Mouse (Mus musculus): ENCODE data around the gene St6galnac6. TPM values are rescaled to one million over a fixed set of nuclear protein-coding genes. Genes with fewer than 3 reads are reported as not detected.

The St6galnac6 gene
- polyA plus RNA-seq (2012) = 0.52 and 0.89 TPM in 2 replicates

GRCm38 (mm10) chr2:32599409-32599808, at the start of gene St6galnac6:
St6galnac6 (plus strand) TSS chr2:32599709.
- Histone ChIP-seq H3K27me3 (ENCODE audit: control insufficient read depth) (no peaks in the 10 kb centered on the region), H3K4me1 (ENCODE audit: control insufficient read depth) (peaks cover 23% of the 10 kb centered on the region), H3K36me3 (ENCODE audit: control insufficient read depth) (peaks cover 12% of the 10 kb centered on the region), H3K9me3 (ENCODE audit: control insufficient read depth, low read length) (no peaks in the 10 kb centered on the region), H3K4me3 (replicated peaks) (no peak within 1 kb of the TSS)
- TF ChIP-seq TAL1 (IDR thresholded peaks at IDR 0.05; ENCODE audit: low read length) (no peak), GATA1 (IDR thresholded peaks at IDR 0.05; ENCODE audit: low read length) (no peak)

GRCm38 (mm10) chr2:32549764-32550163, 49.7 kb upstream of the St6galnac6 start:
- Histone ChIP-seq H3K36me3 (ENCODE audit: control insufficient read depth) (no peaks in the 10 kb centered on the region), H3K4me3 (replicated peaks) (no peak overlapping the region), H3K27me3 (ENCODE audit: control insufficient read depth) (no peaks in the 10 kb centered on the region), H3K9me3 (ENCODE audit: control insufficient read depth, low read length) (no peaks in the 10 kb centered on the region), H3K4me1 (ENCODE audit: control insufficient read depth) (peaks cover 2% of the 10 kb centered on the region; the same call in 1 of the 2 replicates)
- TF ChIP-seq GATA1 (IDR thresholded peaks at IDR 0.05; ENCODE audit: low read length) = no peak
- TF ChIP-seq TAL1 (IDR thresholded peaks at IDR 0.05; ENCODE audit: low read length) = no peak

GRCm38 (mm10) chr2:32551236-32551635, 48.3 kb upstream of the St6galnac6 start:
- no peaks in the 10 kb centered on the region for H3K36me3 ChIP-seq (ENCODE audit: control insufficient read depth)
- no peak overlapping the region for H3K4me3 ChIP-seq (replicated peaks)
- peaks cover 2% of the 10 kb centered on the region; the same call in 1 of the 2 replicates for H3K4me1 ChIP-seq (ENCODE audit: control insufficient read depth)
- no peak for TF ChIP-seq TAL1 (IDR thresholded peaks at IDR 0.05; ENCODE audit: low read length)
- no peak for TF ChIP-seq GATA1 (IDR thresholded peaks at IDR 0.05; ENCODE audit: low read length)
- no peaks in the 10 kb centered on the region for H3K9me3 ChIP-seq (ENCODE audit: control insufficient read depth, low read length)
- H3K27me3 ChIP-seq (ENCODE audit: control insufficient read depth) = no peaks in the 10 kb centered on the region

GRCm38 (mm10) chr2:32553592-32554148, 45.8 kb upstream of the St6galnac6 start:
- TF ChIP-seq TAL1 (IDR thresholded peaks at IDR 0.05; ENCODE audit: low read length) (no peak), GATA1 (IDR thresholded peaks at IDR 0.05; ENCODE audit: low read length) (no peak)
- no peak overlapping the region for H3K4me3 ChIP-seq (replicated peaks)
- peaks cover 2% of the 10 kb centered on the region; the same call in 1 of the 2 replicates for H3K4me1 ChIP-seq (ENCODE audit: control insufficient read depth)
- H3K36me3 ChIP-seq (ENCODE audit: control insufficient read depth) = no peaks in the 10 kb centered on the region
- no peaks in the 10 kb centered on the region for H3K27me3 ChIP-seq (ENCODE audit: control insufficient read depth)
- no peaks in the 10 kb centered on the region for H3K9me3 ChIP-seq (ENCODE audit: control insufficient read depth, low read length)

GRCm38 (mm10) chr2:32555484-32555883, 44.0 kb upstream of the St6galnac6 start:
- Histone ChIP-seq H3K27me3 (ENCODE audit: control insufficient read depth) (no peaks in the 10 kb centered on the region), H3K36me3 (ENCODE audit: control insufficient read depth) (no peaks in the 10 kb centered on the region), H3K4me3 (replicated peaks) (no peak overlapping the region), H3K9me3 (ENCODE audit: control insufficient read depth, low read length) (no peaks in the 10 kb centered on the region), H3K4me1 (ENCODE audit: control insufficient read depth) (peaks cover 11% of the 10 kb centered on the region)
- TF ChIP-seq TAL1 (IDR thresholded peaks at IDR 0.05; ENCODE audit: low read length) (no peak), GATA1 (IDR thresholded peaks at IDR 0.05; ENCODE audit: low read length) (no peak)

- no peaks in the 10 kb centered on the region for H3K27me3 ChIP-seq (ENCODE audit: control insufficient read depth)
- no peaks in the 10 kb centered on the region for H3K36me3 ChIP-seq (ENCODE audit: control insufficient read depth)
- no peaks in the 10 kb centered on the region for H3K9me3 ChIP-seq (ENCODE audit: control insufficient read depth, low read length)
- TF ChIP-seq TAL1 (IDR thresholded peaks at IDR 0.05; ENCODE audit: low read length) = no peak
- no peak for TF ChIP-seq GATA1 (IDR thresholded peaks at IDR 0.05; ENCODE audit: low read length)
- no peak overlapping the region for H3K4me3 ChIP-seq (replicated peaks)
- H3K4me1 ChIP-seq (ENCODE audit: control insufficient read depth) = peaks cover 13% of the 10 kb centered on the region
Observed at GRCm38 (mm10) chr2:32556019-32556418, 43.5 kb upstream of the St6galnac6 start.

GRCm38 (mm10) chr2:32559570-32559969, 39.9 kb upstream of the St6galnac6 start:
- Histone ChIP-seq H3K36me3 (ENCODE audit: control insufficient read depth) (no peaks in the 10 kb centered on the region), H3K27me3 (ENCODE audit: control insufficient read depth) (no peaks in the 10 kb centered on the region), H3K4me1 (ENCODE audit: control insufficient read depth) (peaks cover 11% of the 10 kb centered on the region), H3K4me3 (replicated peaks) (no peak overlapping the region), H3K9me3 (ENCODE audit: control insufficient read depth, low read length) (no peaks in the 10 kb centered on the region)
- TF ChIP-seq TAL1 (IDR thresholded peaks at IDR 0.05; ENCODE audit: low read length) (no peak), GATA1 (IDR thresholded peaks at IDR 0.05; ENCODE audit: low read length) (no peak)

GRCm38 (mm10) chr2:32566536-32567063, 32.9 kb upstream of the St6galnac6 start:
- TF ChIP-seq GATA1 (IDR thresholded peaks at IDR 0.05; ENCODE audit: low read length) = no peak
- no peak for TF ChIP-seq TAL1 (IDR thresholded peaks at IDR 0.05; ENCODE audit: low read length)
- Histone ChIP-seq H3K36me3 (ENCODE audit: control insufficient read depth) (peaks cover 8% of the 10 kb centered on the region; the same call in 1 of the 2 replicates), H3K9me3 (ENCODE audit: control insufficient read depth, low read length) (no peaks in the 10 kb centered on the region), H3K27me3 (ENCODE audit: control insufficient read depth) (no peaks in the 10 kb centered on the region), H3K4me3 (replicated peaks) (no peak overlapping the region), H3K4me1 (ENCODE audit: control insufficient read depth) (peaks cover 9% of the 10 kb centered on the region)

- H3K4me3 ChIP-seq (replicated peaks) = no peak overlapping the region
- H3K4me1 ChIP-seq (ENCODE audit: control insufficient read depth) = peaks cover 20% of the 10 kb centered on the region
- H3K36me3 ChIP-seq (ENCODE audit: control insufficient read depth) = peaks cover 20% of the 10 kb centered on the region
- H3K27me3 ChIP-seq (ENCODE audit: control insufficient read depth) = no peaks in the 10 kb centered on the region
- H3K9me3 ChIP-seq (ENCODE audit: control insufficient read depth, low read length) = no peaks in the 10 kb centered on the region
- TF ChIP-seq GATA1 (IDR thresholded peaks at IDR 0.05; ENCODE audit: low read length) = no peak
- TF ChIP-seq TAL1 (IDR thresholded peaks at IDR 0.05; ENCODE audit: low read length) = no peak
Observed at GRCm38 (mm10) chr2:32568149-32568548, 31.4 kb upstream of the St6galnac6 start.

Data from erythroblast, embryonic 14.5 days (primary cell).